9 mouse cellular contexts compared by ENCODE assay signal in the genomic region with DNA sequence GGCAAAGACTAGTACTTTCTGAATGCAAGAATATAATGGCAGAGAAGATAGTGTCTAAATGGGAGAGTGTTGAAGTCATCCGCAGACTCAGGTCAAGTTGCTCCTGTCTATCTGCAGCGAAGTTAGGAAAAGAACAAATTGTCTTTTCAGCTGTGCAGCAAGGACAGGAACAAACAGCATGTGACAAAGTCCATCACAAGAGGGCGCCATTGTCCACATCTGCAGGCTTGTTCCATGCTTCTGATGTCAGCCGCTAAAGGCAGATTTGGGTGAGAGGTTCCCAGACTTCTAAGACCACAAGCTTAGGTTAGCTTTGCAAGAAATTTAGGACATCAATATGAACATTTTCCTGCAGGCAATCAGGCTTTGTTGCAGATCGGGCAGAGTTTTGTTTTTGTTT.
DNase-seq lines count a peak whose midpoint lies in the region; ATAC-seq lines count a peak whose summit lies in the region.
"Had no signal": no experiment of that assay in that cellular context is flagged by ENCODE, and none has a peak within 500 bp of the region (broad histone marks: within the 10 kb centered on the region; RNA-seq: fewer than 3 reads in every experiment).

No protein-coding gene starts in this region.

- WGBS in forebrain, embryonic 14.5 days = 30% methylated on average over 5 of the region's 5 CpGs
- WGBS in hindbrain, embryonic 14.5 days = 29% methylated on average over 5 of the region's 5 CpGs

- H3K4me2 ChIP-seq in forebrain, embryonic 14.5 days (ENCODE audit: low read length) = no peak overlapping the region
- no peak overlapping the region for H3K4me2 ChIP-seq in hindbrain, embryonic 14.5 days (replicated peaks)
- H3K4me2 ChIP-seq: limb, embryonic 15.5 days had no signal

- H3K27ac ChIP-seq in forebrain, embryonic 14.5 days (ENCODE audit: low read depth, low read length) = no peak overlapping the region
- H3K27ac ChIP-seq in hindbrain, embryonic 14.5 days = no peak overlapping the region
- H3K27ac ChIP-seq: limb, embryonic 15.5 days had no signal

- H3K9me3 ChIP-seq in forebrain, embryonic 14.5 days (replicated peaks; ENCODE audit: control insufficient read depth, low read length) = no peaks in the 10 kb centered on the region
- no peaks in the 10 kb centered on the region for H3K9me3 ChIP-seq in hindbrain, embryonic 14.5 days (ENCODE audit: control insufficient read depth, low read length)
- H3K9me3 ChIP-seq: limb, embryonic 15.5 days had no signal

- H3K9ac ChIP-seq in forebrain, embryonic 14.5 days (ENCODE audit: low read length) = no peak overlapping the region
- H3K9ac ChIP-seq in hindbrain, embryonic 14.5 days = no peak overlapping the region
- H3K9ac ChIP-seq: limb, embryonic 15.5 days had no signal

- no peaks in the 10 kb centered on the region for H3K4me1 ChIP-seq in forebrain, embryonic 14.5 days (ENCODE audit: control insufficient read depth, insufficient read depth, low read length)
- H3K4me1 ChIP-seq in hindbrain, embryonic 14.5 days (replicated peaks; ENCODE audit: control insufficient read depth, insufficient read depth, low read length) = no peaks in the 10 kb centered on the region
- H3K4me1 ChIP-seq: limb, embryonic 15.5 days had no signal

- DNase-seq in Muller cell, postnatal 12 days (ENCODE audit: inconsistent ontology term) = peak; percentile 49
- peak; percentile 87 for DNase-seq in forebrain, embryonic 14.5 days (ENCODE audit: low spot score)
- peak; percentile 91 for DNase-seq in hindbrain, embryonic 14.5 days (ENCODE audit: low spot score)
- DNase-seq in layer of hippocampus, postnatal 10 days (ENCODE audit: low spot score in 2 of 2) = peak; percentile 90
- peak; percentile 57 for DNase-seq in lung, postnatal 25 days (ENCODE audit: low spot score)
- peak; percentile 89 to 93 for DNase-seq in right cerebral cortex, adult 2 months (ENCODE audit: low spot score in 2 of 2)
- no peak for DNase-seq in T-cell, adult 2 months (ENCODE audit: low spot score)

- no peak overlapping the region for H3K4me3 ChIP-seq in forebrain, embryonic 14.5 days (ENCODE audit: low read depth, low read length)
- H3K4me3 ChIP-seq in hindbrain, embryonic 14.5 days (replicated peaks; ENCODE audit: low read length) = no peak overlapping the region
- H3K4me3 ChIP-seq: limb, embryonic 15.5 days had no signal

- no peaks in the 10 kb centered on the region for H3K27me3 ChIP-seq in forebrain, embryonic 14.5 days (replicated peaks; ENCODE audit: control insufficient read depth, insufficient read depth, low read length)
- H3K27me3 ChIP-seq in hindbrain, embryonic 14.5 days (ENCODE audit: control insufficient read depth, insufficient read depth, low read length) = no peaks in the 10 kb centered on the region
- H3K27me3 ChIP-seq: limb, embryonic 15.5 days had no signal

- H3K36me3 ChIP-seq in forebrain, embryonic 14.5 days (ENCODE audit: control insufficient read depth, insufficient read depth, low read length) = no peaks in the 10 kb centered on the region
- no peaks in the 10 kb centered on the region for H3K36me3 ChIP-seq in hindbrain, embryonic 14.5 days (replicated peaks; ENCODE audit: control insufficient read depth, insufficient read depth)
- H3K36me3 ChIP-seq: limb, embryonic 15.5 days had no signal

- ATAC-seq in cerebellum, adult (ENCODE audit: insufficient number of reproducible peaks, low FRiP score, low TSS enrichment) = peak; percentile 66; the same call in 1 of the 2 replicates
- peak; percentile 86 for ATAC-seq in forebrain, embryonic 14.5 days
- ATAC-seq in hindbrain, embryonic 14.5 days (ENCODE audit: low FRiP score) = peak; percentile 83; the same call in 1 of the 2 replicates
